Mouse (Mus musculus): ENCODE data around the gene Vmn1r139.
"Not testable (repeated sequence)": the region's sequence is repeated elsewhere in the genome, so short reads cannot be mapped to it uniquely, and the experiment has no call there.

Vmn1r139 gene

GRCm38 (mm10) chr7:22068757-22069156 is at the start of gene Vmn1r139:
Gene Vmn1r139, plus strand, starts transcription at chr7:22069057.
- DNase-seq (ENCODE audit: low read depth, low spot score) = not testable (repeated sequence)

- not testable (repeated sequence) for DNase-seq (ENCODE audit: low read depth, low spot score)
These were observed 40.1 kb upstream of the Vmn1r139 start, which contains the start of gene Vmn1r138 for GRCm38 (mm10) chr7:22028797-22029196. Gene Vmn1r138, minus strand, starts transcription at chr7:22028897.

GRCm38 (mm10) chr7:22056205-22056604 is 12.7 kb upstream of the Vmn1r139 start, which contains the start of gene Gm6176:
Gene Gm6176, minus strand, starts transcription at chr7:22056305.
- DNase-seq (ENCODE audit: low read depth, low spot score) = not testable (repeated sequence)

- not testable (repeated sequence) for DNase-seq (ENCODE audit: low read depth, low spot score)
These were observed 49.3 kb downstream of the Vmn1r139 start, which contains the start of gene Gm16451 for GRCm38 (mm10) chr7:22118145-22118544. Gene Gm16451, minus strand, starts transcription at chr7:22118245.

GRCm38 (mm10) chr7:22134641-22135040 is 65.8 kb downstream of the Vmn1r139 start, which contains the start of gene Gm10666:
Gene Gm10666, minus strand, starts transcription at chr7:22134741.
- not testable (repeated sequence) for DNase-seq (ENCODE audit: low read depth, low spot score)
